Mouse (Mus musculus) myocyte (in vitro differentiated cells): ENCODE measurements around the gene Zbtb8os.

Experiments
- POLR2A ChIP-seq: IDR thresholded peaks from one replicate; pipeline ENCODE4 v1.6.1; 2011; ENCODE audit warnings: low read depth, mild to moderate bottlenecking, control low read depth, moderate library complexity; ENCODE audit not compliant: insufficient read length
- USF1 ChIP-seq: IDR thresholded peaks from one replicate; pipeline ENCODE4 v1.6.1; 2011; ENCODE audit warnings: low read depth, mild to moderate bottlenecking, control low read depth, moderate library complexity

GRCm38 (mm10) chr4:129386989-129387388 is 51.5 kb downstream of the Zbtb8os start:
- no peak for TF ChIP-seq POLR2A
- no peak for TF ChIP-seq USF1
